26 mouse cellular contexts compared by ENCODE assay signal in genomic region chr9:118384610-118385009, GRCm38 (mm10).
DNase-seq lines count a peak whose midpoint lies in the region; ATAC-seq and TF ChIP-seq lines count a peak whose summit lies in the region.
"Had no signal": no experiment of that assay in that cellular context is flagged by ENCODE, and none has a peak within 500 bp of the region (broad histone marks: within the 10 kb centered on the region; RNA-seq: fewer than 3 reads in every experiment).

No protein-coding gene starts in this region.

- no peaks in the 10 kb centered on the region for H3K9me3 ChIP-seq in MEL (replicated peaks; ENCODE audit: insufficient read depth, low read length)
- H3K9me3 ChIP-seq in midbrain, embryonic 16.5 days (replicated peaks; ENCODE audit: control insufficient read depth, low read length, poor library complexity, severe bottlenecking): no peaks in the 10 kb centered on the region
- H3K9me3 ChIP-seq: embryonic facial prominence, embryonic 10.5 days; embryonic facial prominence, embryonic 12.5 days; forebrain, embryonic 13.5 days; forebrain, embryonic 15.5 days had no signal

- TF ChIP-seq RAD21 in MEL (IDR thresholded peaks at IDR 0.05; ENCODE audit: low read depth, low read length): no peak

- peaks cover 0 to 10% of the 10 kb centered on the region in 2 experiments; a peak in 2 of 4 replicates for H3K36me3 ChIP-seq in MEL (ENCODE audit: control insufficient read depth in 1 of 2, insufficient read depth in 2 of 2, low read length in 2 of 2)
- no peaks in the 10 kb centered on the region for H3K36me3 ChIP-seq in midbrain, embryonic 16.5 days (ENCODE audit: control insufficient read depth, insufficient read depth, low read length)
- H3K36me3 ChIP-seq: embryonic facial prominence, embryonic 10.5 days; embryonic facial prominence, embryonic 12.5 days; forebrain, embryonic 15.5 days; G1E had no signal

- TF ChIP-seq CTCF in MEL (IDR thresholded peaks at IDR 0.05 in 2 of 3, conservative IDR thresholded peaks at IDR 0.05 in 1 of 3; ENCODE audit: control insufficient read depth in 1 of 3, insufficient read depth in 1 of 3, low read depth in 2 of 3, low read length in 3 of 3, poor library complexity in 1 of 3, severe bottlenecking in 1 of 3): no peak
- no peak for TF ChIP-seq CTCF in brain, embryonic 14.5 days (IDR thresholded peaks at IDR 0.05; ENCODE audit: borderline replicate concordance, extremely low read depth, insufficient read depth, insufficient read length)
- TF ChIP-seq CTCF in layer of hippocampus, adult 2 months (conservative IDR thresholded peaks at IDR 0.05): no peak

- H3K4me1 ChIP-seq in MEL (ENCODE audit: control insufficient read depth in 1 of 2, insufficient read depth in 2 of 2, low read length in 2 of 2): peaks cover 12 to 15% of the 10 kb centered on the region in 2 experiments
- peaks cover 5% of the 10 kb centered on the region; the same call in 1 of the 2 replicates for H3K4me1 ChIP-seq in midbrain, embryonic 16.5 days (ENCODE audit: control insufficient read depth, insufficient read depth, low read length)
- H3K4me1 ChIP-seq: embryonic facial prominence, embryonic 12.5 days had no signal

- no peak for TF ChIP-seq POLR2A in MEL (IDR thresholded peaks at IDR 0.05; ENCODE audit: control insufficient read depth in 1 of 2, insufficient read depth in 1 of 2, low read depth in 1 of 2, low read length in 2 of 2, poor library complexity in 1 of 2)
- TF ChIP-seq POLR2A in brain, embryonic 14.5 days (IDR thresholded peaks at IDR 0.05; ENCODE audit: borderline replicate concordance, extremely low read depth, insufficient read depth, insufficient read length, poor library complexity, severe bottlenecking): no peak

- WGBS in midbrain, embryonic 16.5 days: 36% methylated on average over 2 of the region's 2 CpGs

- H3K27me3 ChIP-seq in MEL (ENCODE audit: control insufficient read depth in 1 of 2, insufficient read depth in 2 of 2, low read length in 2 of 2): no peaks in the 10 kb centered on the region
- H3K27me3 ChIP-seq in midbrain, embryonic 16.5 days (ENCODE audit: control insufficient read depth, insufficient read depth, low read depth, low read length): peaks cover 5% of the 10 kb centered on the region; the same call in 1 of the 2 replicates
- H3K27me3 ChIP-seq: CH12.LX had no signal

- no peaks in the 10 kb centered on the region for H3K79me2 ChIP-seq in MEL (ENCODE audit: control insufficient read depth, insufficient read depth, low read length, poor library complexity)

- no peak for DNase-seq in MEL (ENCODE audit: low read depth, low spot score)
- DNase-seq in NIH3T3 (ENCODE audit: low read depth): peak; percentile 40
- DNase-seq in brain, embryonic 14.5 days (ENCODE audit: low read depth): peak; percentile 8
- no peak for DNase-seq in layer of hippocampus, adult 11-12 months (ENCODE audit: low spot score)
- no peak for DNase-seq in layer of hippocampus, adult 2 months (ENCODE audit: low spot score in 2 of 2)
- no peak for DNase-seq in kidney, postnatal 10 days
- DNase-seq: adrenal gland, adult 8-10 months; adrenal gland, postnatal 14 days; adrenal gland, postnatal 36 days; B cell, adult 2 months; cerebellum, adult 11-12 months; cerebellum, adult 2 months; cerebellum, adult 9-10 months; cerebellum, postnatal 10 days; cerebellum, postnatal 25 days; forebrain, postnatal 0 days had no signal

- ATAC-seq in midbrain, embryonic 16.5 days: no peak
- ATAC-seq: activated CD4-positive, CD25-positive, alpha-beta regulatory T cell, adult 4 months; CD4-positive, CD25-positive, alpha-beta regulatory T cell, adult 4 months; forebrain, embryonic 13.5 days; forebrain, embryonic 15.5 days; forebrain, postnatal 0 days had no signal

- H3K9ac ChIP-seq in MEL (ENCODE audit: control insufficient read depth, low read depth, low read length, poor library complexity, severe bottlenecking): no peak overlapping the region
- H3K9ac ChIP-seq in midbrain, embryonic 16.5 days (ENCODE audit: low read depth, low read length): no peak overlapping the region
- H3K9ac ChIP-seq: embryonic facial prominence, embryonic 12.5 days; forebrain, embryonic 13.5 days; forebrain, embryonic 15.5 days; forebrain, postnatal 0 days had no signal

- no peak overlapping the region for H3K4me3 ChIP-seq in MEL (ENCODE audit: control insufficient read depth in 1 of 2, insufficient read depth in 1 of 2, low read depth in 2 of 2, low read length in 2 of 2)
- no peak overlapping the region for H3K4me3 ChIP-seq in midbrain, embryonic 16.5 days (ENCODE audit: low read depth, low read length)
- no peak overlapping the region for H3K4me3 ChIP-seq in layer of hippocampus, adult 2 months
- H3K4me3 ChIP-seq: embryonic facial prominence, embryonic 10.5 days; embryonic facial prominence, embryonic 12.5 days; erythroblast, embryonic 14.5 days; forebrain, embryonic 13.5 days; forebrain, embryonic 15.5 days had no signal

- H3K27ac ChIP-seq in MEL (ENCODE audit: control insufficient read depth, low read depth, low read length): no peak overlapping the region
- no peak overlapping the region for H3K27ac ChIP-seq in midbrain, embryonic 16.5 days (ENCODE audit: low read length)
- no peak overlapping the region for H3K27ac ChIP-seq in layer of hippocampus, adult 2 months
- H3K27ac ChIP-seq: embryonic facial prominence, embryonic 10.5 days; embryonic facial prominence, embryonic 12.5 days; forebrain, embryonic 13.5 days; forebrain, embryonic 15.5 days had no signal

- peak; percentile 52 to 53; a peak in 3 of 4 replicates for TF ChIP-seq EP300 in MEL (IDR thresholded peaks at IDR 0.05; ENCODE audit: low read depth in 1 of 2, low read length in 2 of 2)

- H3K4me2 ChIP-seq in midbrain, embryonic 16.5 days (ENCODE audit: low read length): no peak overlapping the region
- H3K4me2 ChIP-seq: embryonic facial prominence, embryonic 12.5 days; forebrain, embryonic 13.5 days; forebrain, embryonic 15.5 days had no signal

TF ChIP-seq in MEL, 35 proteins besides CTCF, POLR2A, EP300 and RAD21:
- TF ChIP-seq GABPA (IDR thresholded peaks at IDR 0.05; ENCODE audit: low read depth, low read length): no peak
- TF ChIP-seq SMC3 (IDR thresholded peaks at IDR 0.05; ENCODE audit: low read depth, low read length): no peak
- no peak for TF ChIP-seq ZMIZ1 (IDR thresholded peaks at IDR 0.05; ENCODE audit: low read depth, low read length)
- TF ChIP-seq ETS1 (IDR thresholded peaks at IDR 0.05; ENCODE audit: low read depth, low read length): peak; percentile 30; the same call in 1 of the 2 replicates
- TF ChIP-seq TBP (IDR thresholded peaks at IDR 0.05; ENCODE audit: low read depth, low read length): no peak
- no peak for TF ChIP-seq MYC (IDR thresholded peaks at IDR 0.05; ENCODE audit: low read depth, low read length)
- TF ChIP-seq SIN3A (IDR thresholded peaks at IDR 0.05; ENCODE audit: low read length): no peak
- no peak for TF ChIP-seq UBTF (IDR thresholded peaks at IDR 0.05; ENCODE audit: borderline replicate concordance, insufficient read depth, low read depth, low read length)
- TF ChIP-seq MAFK (IDR thresholded peaks at IDR 0.05; ENCODE audit: borderline replicate concordance, low read depth, low read length): no peak
- TF ChIP-seq E2F4 (IDR thresholded peaks at IDR 0.05; ENCODE audit: borderline replicate concordance, low read depth, low read length): no peak
- no peak for TF ChIP-seq MAX (IDR thresholded peaks at IDR 0.05; ENCODE audit: low read length)
- peak; percentile 62; the same call in 1 of the 2 replicates for TF ChIP-seq TCF12 (IDR thresholded peaks at IDR 0.05; ENCODE audit: low read depth, low read length)
- TF ChIP-seq BHLHE40 (IDR thresholded peaks at IDR 0.05; ENCODE audit: borderline replicate concordance, low read depth, low read length): no peak
- TF ChIP-seq MAZ (IDR thresholded peaks at IDR 0.05; ENCODE audit: low read depth, low read length): no peak
- TF ChIP-seq GATA1 (IDR thresholded peaks at IDR 0.05; ENCODE audit: low read depth, low read length): peak; percentile 72
TF ChIP-seq in MEL: peak in this region for 3.

Comparison
In these comparisons a context has a peak if more than half of its experiments do, and no peak if none do; other contexts are left out.
1. DNase-seq: peak in NIH3T3 (single experiment) and brain, embryonic 14.5 days (single experiment); none in MEL (single experiment), layer of hippocampus, adult 11-12 months (single experiment), layer of hippocampus, adult 2 months (0 of 2) and kidney, postnatal 10 days (single experiment).